Comparison of ENCODE assay signal across 7 mouse cellular contexts in genomic region chr13:8871314-8871962, GRCm38 (mm10). TPM values are rescaled to one million over a fixed set of nuclear protein-coding genes. Genes with fewer than 3 reads are reported as not detected.
DNase-seq lines count a peak whose midpoint lies in the region; ATAC-seq lines count a peak whose summit lies in the region.

TSS of gene Wdr37 (minus strand) at chr13:8871909.

- no peaks in the 10 kb centered on the region for H3K9me3 ChIP-seq in forebrain, embryonic 15.5 days

- H3K36me3 ChIP-seq in forebrain, embryonic 15.5 days: no peaks in the 10 kb centered on the region

- DNase-seq in NIH3T3 (ENCODE audit: low read depth): peak; percentile 65
- DNase-seq in c-Kit-negative CD71-positive TER-119-positive erythroid progenitor cells, embryonic 14.5 days (ENCODE audit: low read depth, low spot score): peak; percentile 46
- peak in 1 of 2 experiments; percentile 49 for DNase-seq in heart, postnatal 14 days
- DNase-seq in layer of hippocampus, postnatal 10 days (ENCODE audit: low spot score in 2 of 2): no peak
- DNase-seq in lung, postnatal 10 days: peak; percentile 14
- DNase-seq in right cerebral cortex, postnatal 10 days (ENCODE audit: low spot score in 2 of 2): peak; percentile 64 to 78

- 1% methylated on average over 18 of the region's 18 CpGs for WGBS in forebrain, embryonic 15.5 days

- peak within 1 kb of the TSS; percentile 70 for H3K4me2 ChIP-seq in forebrain, embryonic 15.5 days (replicated peaks)

- intact Hi-C loops in heart, postnatal 14 days (cut with DNase I): loop anchor here (5.0 kb wide), 1 partner anchor 34 kb away; no protein-coding TSS in a partner anchor

- no peaks in the 10 kb centered on the region for H3K27me3 ChIP-seq in forebrain, embryonic 15.5 days

- peak within 1 kb of the TSS; percentile 96 for H3K27ac ChIP-seq in forebrain, embryonic 15.5 days (replicated peaks)

- H3K9ac ChIP-seq in forebrain, embryonic 15.5 days (replicated peaks): peak within 1 kb of the TSS; percentile 69

- peaks cover 20% of the 10 kb centered on the region for H3K4me1 ChIP-seq in forebrain, embryonic 15.5 days

- H3K4me3 ChIP-seq in forebrain, embryonic 15.5 days: peak within 1 kb of the TSS; percentile 62

- peak; percentile 55 for ATAC-seq in forebrain, embryonic 15.5 days (replicated peaks)

RNA-seq across cellular contexts. Expression of gene Wdr37, which starts in this region (rescaled TPM):
- polyA plus RNA-seq in forebrain, embryonic 15.5 days (2015; fragmentation: Nextera tagmentation; extraction: Ambion mirVana): 42.8 and 45.5 TPM in 2 replicates
- 10 to 100 TPM; 33.1 to 39.1 TPM for total RNA-seq in heart, postnatal 14 days (2021)
- 10 to 100 TPM; 85.6 to 86.1 TPM for total RNA-seq in layer of hippocampus, postnatal 10 days (2021)

Comparison
In these comparisons a context has a peak if more than half of its experiments do, and no peak if none do; other contexts are left out.
1. DNase-seq: peak in NIH3T3 (single experiment), c-Kit-negative CD71-positive TER-119-positive erythroid progenitor cells, embryonic 14.5 days (single experiment), lung, postnatal 10 days (single experiment) and right cerebral cortex, postnatal 10 days (2 of 2); none in layer of hippocampus, postnatal 10 days (0 of 2).